Mouse (Mus musculus): Measurements from ENCODE around the gene Scml4. TPM values are rescaled to one million over a fixed set of nuclear protein-coding genes. Genes with fewer than 3 reads are reported as not detected.

The Scml4 gene
- polyA plus RNA-seq (2017; shearing (Covaris generic)), result 92.6 TPM

DNA sequence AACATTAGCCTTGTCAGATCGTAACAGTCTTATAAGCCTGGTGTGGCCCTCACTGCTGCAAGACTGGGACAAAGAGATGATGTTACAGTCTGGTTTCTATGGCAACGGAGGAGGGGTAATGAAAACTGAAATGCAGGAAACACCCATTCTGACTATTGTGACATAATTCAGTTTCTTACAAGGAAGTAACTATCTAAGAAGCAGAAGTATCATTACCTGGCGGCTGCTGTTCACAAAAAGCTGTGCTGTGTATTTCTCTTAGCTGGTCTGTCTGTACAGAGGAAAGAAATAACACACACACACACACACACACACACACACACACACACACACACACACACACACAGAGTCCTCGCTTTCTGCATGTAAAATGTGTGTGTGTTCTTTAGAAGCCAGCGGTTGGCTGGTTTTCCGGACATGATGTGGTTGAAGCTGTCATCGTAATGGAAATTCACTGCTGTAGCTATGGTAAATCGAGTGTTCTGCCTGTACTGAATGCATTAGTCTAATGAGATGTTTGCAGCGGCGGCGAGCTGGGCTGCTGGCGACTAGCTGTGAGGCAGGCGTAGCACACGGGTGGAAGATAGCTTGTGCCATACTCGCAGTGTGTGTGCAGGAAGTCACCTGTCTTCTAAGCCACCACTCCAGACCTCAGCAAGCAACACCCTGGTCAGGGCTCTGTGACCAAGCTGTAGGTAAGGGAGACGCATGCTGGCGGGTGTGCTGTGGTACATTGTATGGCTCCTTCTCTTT is at the start of gene Scml4:
Gene Scml4, plus strand, starts transcription at position 212 of the 753 bp plus-strand sequence.

Other genes starting within 250 kb of the Scml4 start
- gene Sec63, start 98.9 kb upstream of the Scml4 start, polyA plus RNA-seq (2017; shearing (Covaris generic)), result 55.2 TPM

Measured in effector memory CD4-positive, alpha-beta T cell, adult 7 months (primary cell).